Mouse (Mus musculus): ENCODE data around the gene Wdr11. TPM values are rescaled to one million over a fixed set of nuclear protein-coding genes. Genes with fewer than 3 reads are reported as not detected.
A peak's percentile ranks its signal among the peaks of the same experiment; 100 is the strongest.

Gene Wdr11
- total RNA-seq, 2 experiments from 2014 or later: 27.4 to 30.2 TPM

DNA sequence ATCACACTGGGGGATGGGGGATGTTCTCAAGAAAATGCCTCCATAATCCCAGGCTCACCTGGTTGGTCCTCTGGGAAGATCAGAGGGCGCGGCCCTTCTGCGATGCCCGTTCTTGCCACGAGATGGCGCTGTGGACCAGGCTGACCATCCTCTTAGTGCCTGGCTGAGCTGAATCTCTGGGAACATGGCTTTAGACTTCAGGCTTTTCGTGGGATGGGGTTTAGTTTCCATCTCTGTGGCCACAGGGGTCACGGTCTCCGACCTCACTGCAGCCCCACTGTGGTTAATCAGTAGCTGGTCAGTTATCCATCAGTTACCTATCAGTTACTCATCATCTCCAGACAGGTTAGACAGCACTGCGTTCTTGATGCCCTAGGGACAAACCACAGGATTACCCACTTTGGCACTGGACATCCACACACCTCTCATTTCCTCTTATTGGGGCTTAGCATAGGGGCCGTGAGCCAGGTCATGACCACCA lies 62.2 kb downstream of the Wdr11 start:
- peak; percentile 88 for DNase-seq

GRCm38 (mm10) chr7:129654923-129655322 lies 63.3 kb downstream of the Wdr11 start:
- no peak for DNase-seq

GRCm38 (mm10) chr7:129655604-129656226 lies 64.1 kb downstream of the Wdr11 start:
- no peak for DNase-seq

DNA sequence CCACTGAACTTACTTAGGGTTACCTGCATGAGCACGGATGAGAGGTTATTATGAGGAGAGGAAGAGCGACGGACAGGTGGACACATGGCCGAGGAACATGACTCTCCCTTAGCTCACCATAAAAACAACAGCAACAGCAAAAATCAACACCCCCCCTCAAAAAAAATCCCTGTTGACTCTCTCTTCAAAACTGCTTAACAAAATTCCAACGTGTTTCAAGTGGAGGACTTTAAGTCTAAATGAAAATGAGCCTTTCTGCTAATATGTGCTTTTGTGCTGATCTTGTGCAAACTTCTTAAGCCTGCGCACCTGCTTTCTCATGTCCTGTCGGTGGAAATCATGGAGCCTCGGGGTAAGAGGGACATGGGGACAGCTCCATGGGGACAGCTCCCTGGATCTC lies 66.2 kb downstream of the Wdr11 start:
- DNase-seq: no peak

DNA sequence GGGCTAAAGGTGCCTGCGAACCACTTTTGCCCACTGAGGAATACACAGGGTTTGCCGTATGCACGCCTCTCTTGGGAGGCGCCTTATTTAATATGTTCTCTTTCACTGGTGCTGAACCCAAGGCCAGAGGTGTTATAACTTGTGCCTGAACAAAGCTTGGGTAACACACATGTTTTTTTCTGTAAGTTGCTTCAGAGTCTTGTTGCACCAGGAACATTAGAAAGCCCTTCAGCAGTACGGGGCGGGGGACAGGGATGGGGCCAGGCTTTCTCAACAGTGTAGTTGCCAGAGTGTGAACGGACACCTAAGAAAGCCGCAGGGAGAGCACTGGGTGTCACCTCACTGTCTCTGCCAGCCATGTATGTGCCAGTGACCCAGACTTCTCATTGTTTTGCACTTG lies 68.1 kb downstream of the Wdr11 start:
- DNase-seq: no peak

- no peak for DNase-seq
Measured at GRCm38 (mm10) chr7:129660546-129660945, 68.9 kb downstream of the Wdr11 start.

GRCm38 (mm10) chr7:129662051-129662789 lies 70.6 kb downstream of the Wdr11 start:
- DNase-seq: peak; percentile 43

GRCm38 (mm10) chr7:129663781-129664505 lies 72.3 kb downstream of the Wdr11 start:
- DNase-seq: no peak

DNA sequence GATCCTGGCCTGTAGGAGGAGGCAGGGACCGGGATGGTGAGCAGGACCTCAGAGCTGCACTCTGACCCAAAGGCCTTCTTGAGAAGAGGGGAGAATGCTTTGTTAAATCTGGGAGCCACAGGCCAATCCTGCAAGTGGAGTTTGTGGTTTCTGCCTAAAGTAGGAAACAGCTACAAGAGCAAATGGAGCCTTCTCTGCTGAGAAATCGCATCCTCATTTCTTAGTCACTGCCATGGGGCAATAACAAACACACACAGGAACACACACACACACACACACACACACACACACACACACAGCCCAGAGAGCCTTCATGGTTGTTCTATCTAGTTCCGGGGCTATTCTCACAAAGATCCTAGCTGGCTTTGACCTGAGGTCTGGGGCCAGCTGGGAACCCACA lies 73.7 kb downstream of the Wdr11 start:
- no peak for DNase-seq

- no peak for DNase-seq
Measured at GRCm38 (mm10) chr7:129665921-129666320, 74.3 kb downstream of the Wdr11 start.

DNA sequence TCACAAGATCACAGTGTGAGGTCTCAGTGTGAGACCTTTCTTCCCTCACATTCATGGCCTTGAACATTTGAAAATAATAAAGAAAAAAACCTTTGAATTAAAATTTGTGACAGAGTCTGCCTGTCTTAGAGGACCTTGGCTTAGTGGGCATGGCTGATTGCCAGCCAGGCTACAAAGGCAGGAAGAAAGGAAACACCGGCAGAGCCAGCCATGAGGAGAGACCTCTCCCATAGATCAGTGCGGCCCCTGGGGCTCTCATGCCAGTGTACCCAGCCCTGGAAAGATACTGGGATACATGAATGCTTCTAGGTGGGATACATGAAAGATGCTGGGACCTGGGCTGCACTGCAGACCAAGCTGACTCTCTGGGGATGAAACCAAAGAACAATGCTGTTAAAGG lies 74.9 kb downstream of the Wdr11 start:
- no peak for DNase-seq

GRCm38 (mm10) chr7:129670280-129670679 lies 78.6 kb downstream of the Wdr11 start:
- no peak for DNase-seq

- no peak for DNase-seq
Measured at GRCm38 (mm10) chr7:129671675-129672651, 80.3 kb downstream of the Wdr11 start.

DNA sequence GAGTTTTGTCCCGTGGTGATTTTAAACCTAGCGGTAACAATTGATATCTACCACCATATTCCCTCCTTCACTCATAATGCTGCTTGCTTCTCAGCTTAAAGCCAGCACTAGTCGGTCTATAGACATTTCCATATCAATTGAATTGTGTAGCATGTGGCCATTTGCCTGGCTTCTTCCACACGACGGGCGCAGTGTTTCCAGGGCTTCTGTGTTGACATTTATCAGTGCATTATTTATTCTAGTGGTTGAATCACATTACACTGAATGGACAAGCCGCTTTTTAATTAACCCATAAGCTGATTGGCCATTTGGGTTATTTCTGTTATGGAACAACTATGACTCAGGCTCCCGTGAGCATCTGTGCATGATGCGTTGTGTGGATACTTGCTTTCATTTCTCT lies 82.1 kb downstream of the Wdr11 start:
- DNase-seq: no peak

- DNase-seq: no peak
Measured at GRCm38 (mm10) chr7:129674558-129674957, 82.9 kb downstream of the Wdr11 start.

DNA sequence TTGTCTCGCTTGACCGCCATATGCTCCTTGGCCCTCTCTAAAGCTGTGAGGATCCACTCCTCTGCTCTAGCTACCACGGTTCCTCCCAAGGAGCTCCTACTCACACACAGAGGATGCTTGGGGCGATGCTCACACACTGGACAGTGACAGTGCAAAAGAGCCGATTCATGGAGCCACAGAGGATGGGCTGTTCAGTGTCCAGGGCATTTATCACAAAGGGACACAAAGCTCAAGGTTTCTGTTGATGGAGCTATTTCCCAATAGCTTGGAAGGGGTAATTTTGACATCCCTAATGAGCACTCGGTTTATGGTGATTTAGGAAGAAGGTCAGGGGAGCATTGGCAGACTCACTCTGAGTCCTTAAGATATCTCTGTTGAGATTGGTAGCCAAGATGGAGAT lies 84.2 kb downstream of the Wdr11 start:
- DNase-seq: no peak

GRCm38 (mm10) chr7:129677141-129677540 lies 85.5 kb downstream of the Wdr11 start:
- no peak for DNase-seq

DNA sequence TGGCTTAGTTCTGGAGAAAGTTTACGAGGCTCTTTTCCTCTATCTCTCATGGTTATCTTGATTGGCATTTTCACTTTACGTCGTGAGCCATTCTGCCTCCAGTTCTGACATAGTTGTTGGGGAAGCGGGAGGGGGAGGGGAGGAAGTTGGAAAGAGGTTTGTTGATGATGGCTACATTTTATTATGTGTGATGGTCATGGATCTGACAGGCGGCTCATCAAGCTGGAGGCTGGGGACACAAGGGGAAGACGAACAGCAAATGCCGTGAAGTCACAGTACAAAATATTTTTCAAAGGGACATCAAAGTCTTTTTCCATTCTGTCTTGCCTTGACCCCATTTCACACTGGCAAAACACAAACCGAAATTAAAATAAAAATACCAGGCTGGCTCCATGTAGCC lies 86.8 kb downstream of the Wdr11 start:
- no peak for DNase-seq

- DNase-seq: no peak
Measured at GRCm38 (mm10) chr7:129678972-129679371, 87.3 kb downstream of the Wdr11 start.

- DNase-seq: peak; percentile 29
Measured at GRCm38 (mm10) chr7:129680534-129681210, 89.0 kb downstream of the Wdr11 start.

- DNase-seq: no peak
Measured at GRCm38 (mm10) chr7:129682525-129682924, 90.9 kb downstream of the Wdr11 start.

GRCm38 (mm10) chr7:129685326-129685725 lies 93.7 kb downstream of the Wdr11 start:
- DNase-seq: no peak
